Mouse (Mus musculus) CH12.LX (cell line): ENCODE data around the gene Fam161b.

ENCODE experiments used
- CTCF ChIP-seq, 2 experiments: IDR thresholded peaks in 1 of 2; conservative IDR thresholded peaks in 1 of 2; 2 replicates each; pipeline ENCODE4 v1.5.1; 2011 to 2012; ENCODE audit warnings: low read depth in 2 of 2, low read length in 2 of 2, improper control_type of control experiment in 1 of 2, inconsistent platforms in 1 of 2, mild to moderate bottlenecking in 1 of 2, moderate library complexity in 1 of 2
- POLR2A ChIP-seq: IDR thresholded peaks from 2 replicates; pipeline ENCODE4 v1.6.1; 2011; ENCODE audit warnings: low read depth, mild to moderate bottlenecking, improper control_type of control experiment, low read length
- USF1 ChIP-seq: IDR thresholded peaks from 2 replicates; pipeline ENCODE4 v1.6.1; 2014; ENCODE audit warnings: low read depth, mild to moderate bottlenecking, inconsistent platforms, low read length, improper control_type of control experiment

DNA sequence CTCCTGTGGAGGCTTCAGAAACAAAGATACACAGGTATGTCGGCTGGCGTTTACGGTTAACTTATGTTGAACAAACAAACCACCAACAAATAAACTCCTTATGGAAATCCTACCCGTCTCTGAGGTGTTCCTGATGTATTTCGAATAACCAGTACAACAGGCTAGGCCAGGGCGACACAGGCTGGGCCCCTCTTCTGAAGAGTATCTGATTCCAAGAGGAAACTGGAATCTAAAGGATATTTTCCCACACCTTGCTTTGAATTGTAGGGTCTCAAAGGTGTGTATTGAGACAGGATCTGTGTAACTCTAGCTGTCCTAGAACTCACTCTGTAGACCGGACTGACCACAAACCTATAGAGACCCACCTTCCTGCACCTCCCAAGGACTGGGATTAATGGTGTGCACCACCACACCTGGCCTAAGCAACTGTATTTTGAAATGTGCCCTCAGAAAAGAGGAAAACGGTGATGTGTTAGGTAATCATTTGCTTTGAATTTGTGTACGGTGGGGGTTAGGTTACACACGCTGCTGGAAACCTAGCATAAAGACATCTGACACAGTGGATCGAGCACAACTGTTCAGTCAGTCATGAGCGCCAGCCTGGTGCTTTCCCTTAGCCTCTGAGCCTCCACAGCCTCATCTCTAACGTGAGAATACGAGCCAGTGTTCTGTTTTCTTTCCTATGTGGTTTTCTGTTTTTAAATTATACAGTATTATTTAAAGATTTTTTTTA is 35.5 kb upstream of the Fam161b start:
- no peak for TF ChIP-seq USF1
- TF ChIP-seq CTCF (conservative IDR thresholded peaks at IDR 0.05 in 1 of 2, IDR thresholded peaks at IDR 0.05 in 1 of 2; ENCODE audit: low read depth in 2 of 2, low read length in 2 of 2): no peak
- TF ChIP-seq POLR2A: no peak
